Mouse (Mus musculus): Measurements from ENCODE around the gene Chd5.

GRCm38 (mm10) chr4:152365228-152365627, 26.8 kb downstream of the Chd5 start:
- TF ChIP-seq CTCF (IDR thresholded peaks at IDR 0.05; ENCODE audit: extremely low read depth, insufficient read length, insufficient replicate concordance, low read depth, low read length) = no peak
- TF ChIP-seq POLR2A (IDR thresholded peaks at IDR 0.05; ENCODE audit: low read depth, low read length) = no peak

Data from small intestine, adult 2 months (tissue).